Mouse (Mus musculus): ENCODE measurements around the gene Zfp979. TPM values are rescaled to one million over a fixed set of nuclear protein-coding genes. Genes with fewer than 3 reads are reported as not detected.

The Zfp979 gene
- polyA plus RNA-seq, 1 experiment from 2014 or later, result 4.2 TPM

DNA sequence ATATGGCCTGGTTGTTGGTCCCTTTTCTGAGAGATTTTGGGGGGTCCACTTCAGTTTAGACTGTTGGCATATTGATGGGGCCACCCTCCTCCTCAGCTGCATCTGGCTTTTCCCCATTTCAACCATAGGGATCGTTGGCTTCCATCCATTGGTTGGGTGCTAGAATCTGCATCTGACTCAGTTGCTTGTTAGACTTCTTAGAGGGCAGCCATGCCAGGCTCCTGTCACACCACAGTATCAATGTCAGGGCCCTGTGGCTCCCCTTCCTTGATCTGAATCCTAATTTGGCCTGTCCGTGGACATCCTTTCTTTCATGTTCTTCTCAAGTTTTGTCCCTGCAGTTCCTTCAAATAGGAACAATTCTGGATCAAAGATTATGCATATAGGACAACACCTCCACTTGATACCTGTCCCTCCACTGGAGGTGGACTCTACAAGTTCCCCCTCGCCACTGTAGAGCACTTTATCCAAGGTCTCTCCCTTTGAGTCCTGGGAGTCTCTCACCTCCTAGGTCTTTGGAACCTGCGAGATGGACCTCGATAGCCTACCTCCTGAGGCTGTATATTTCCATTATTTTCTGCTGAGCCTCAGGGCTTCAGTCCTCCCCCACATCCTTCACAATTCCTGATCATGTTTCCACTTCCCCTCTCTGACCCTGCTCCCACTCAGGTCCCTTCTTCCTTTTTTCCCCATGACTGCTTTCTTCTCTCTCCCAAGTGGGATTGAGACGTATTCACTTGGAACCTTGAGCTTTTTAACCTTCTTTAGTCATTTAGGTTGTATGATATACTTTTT is 76.7 kb downstream of the Zfp979 start:
- Histone ChIP-seq H3K9ac (ENCODE audit: low read depth, low read length) (no peak overlapping the region), H3K27ac (no peak overlapping the region), H3K27me3 (ENCODE audit: insufficient read depth, low read length) (no peaks in the 10 kb centered on the region), H3K4me3 (replicated peaks; ENCODE audit: low read depth, low read length) (no peak overlapping the region), H3K36me3 (ENCODE audit: insufficient read depth, low read length) (no peaks in the 10 kb centered on the region), H3K9me3 (replicated peaks; ENCODE audit: low read length) (no peaks in the 10 kb centered on the region), H3K4me2 (ENCODE audit: low read length) (no peak overlapping the region), H3K4me1 (replicated peaks; ENCODE audit: insufficient read depth, low read length) (no peaks in the 10 kb centered on the region)
- 61% methylated on average over 6 of the region's 6 CpGs for WGBS
- TF ChIP-seq CTCF (IDR thresholded peaks at IDR 0.05; ENCODE audit: low read depth), result no peak
- ATAC-seq (replicated peaks; ENCODE audit: low FRiP score, low read depth), result no peak
- DNase-seq (ENCODE audit: low spot score), result no peak

Other genes starting within 250 kb of the Zfp979 start
- 4.9 and 5.1 TPM in 2 replicates for gene Zfp982, start 150.1 kb downstream of the Zfp979 start, polyA plus RNA-seq (2015; fragmentation: Nextera tagmentation; extraction: Ambion mirVana)
- 0.14 and 0.19 TPM in 2 replicates for gene Gm16503, start 102.3 kb downstream of the Zfp979 start, polyA plus RNA-seq (2015; fragmentation: Nextera tagmentation; extraction: Ambion mirVana)
- 0.34 and 0.48 TPM in 2 replicates for gene Zfp985, start 89.2 kb downstream of the Zfp979 start, polyA plus RNA-seq (2015; fragmentation: Nextera tagmentation; extraction: Ambion mirVana)
- not detected in 2 replicates for gene Zfp534, start 60.0 kb upstream of the Zfp979 start, polyA plus RNA-seq (2015; fragmentation: Nextera tagmentation; extraction: Ambion mirVana)
- gene Zfp984, start 167.3 kb upstream of the Zfp979 start, polyA plus RNA-seq (2015; fragmentation: Nextera tagmentation; extraction: Ambion mirVana), result 10.7 and 12.0 TPM in 2 replicates
- gene Zfp933, start 205.9 kb upstream of the Zfp979 start, polyA plus RNA-seq (2015; fragmentation: Nextera tagmentation; extraction: Ambion mirVana), result 4.7 and 5.5 TPM in 2 replicates
- 29.4 and 30.6 TPM in 2 replicates for gene Miip, start 226.3 kb upstream of the Zfp979 start, polyA plus RNA-seq (2015; fragmentation: Nextera tagmentation; extraction: Ambion mirVana)
- 3.8 and 4.3 TPM in 2 replicates for gene Fv1, start 226.5 kb upstream of the Zfp979 start, polyA plus RNA-seq (2015; fragmentation: Nextera tagmentation; extraction: Ambion mirVana)